Mouse (Mus musculus) bone marrow, adult 2 months (tissue): ENCODE results near the gene Negr1. TPM values are rescaled to one million over a fixed set of nuclear protein-coding genes. Genes with fewer than 3 reads are reported as not detected.
A peak's percentile ranks its signal among the peaks of the same experiment; 100 is the strongest.

Experiments used
- H3K27ac ChIP-seq: fragments of 200-500 bp; 2 replicates; pipeline ENCODE4 v1.5.1; 2012; ENCODE audit warnings: low read depth, mild to moderate bottlenecking, control low read depth, inconsistent platforms, low read length; ENCODE audit not compliant: control insufficient read depth, poor library complexity, insufficient read depth
- H3K4me1 ChIP-seq: fragments of 200-500 bp; 2 replicates; pipeline ENCODE4 v1.6.1; 2011; ENCODE audit warnings: low read length; ENCODE audit not compliant: control insufficient read depth, insufficient read depth
- H3K4me3 ChIP-seq: fragments of 200-500 bp; replicated peaks from 2 replicates; pipeline ENCODE3; 2011; ENCODE audit warnings: mild to moderate bottlenecking, low read depth, low read length, control low read depth; ENCODE audit not compliant: control insufficient read depth
- CTCF ChIP-seq: fragments of 200-500 bp; IDR thresholded peaks from 2 replicates; pipeline ENCODE4 v1.5.1; 2011; ENCODE audit warnings: low read length, control low read depth; ENCODE audit not compliant: control insufficient read depth, insufficient read depth
- POLR2A ChIP-seq: fragments of 200-500 bp; IDR thresholded peaks from 2 replicates; pipeline ENCODE4 v1.6.1; 2011; ENCODE audit warnings: low read depth, mild to moderate bottlenecking, control low read depth, low read length, borderline replicate concordance; ENCODE audit not compliant: control insufficient read depth
- WGBS: fragments of 180-500 bp; shearing (Covaris S2); methylation state at CpG from one replicate; pipeline ENCODE4 v1.1.7; 2018; 5-methylcytosine and 5-hydroxymethylcytosine counted together
- polyA plus RNA-seq: library from polyadenylated mRNA; stranded (reverse); fragments of >200 nt; gene quantifications from 2 replicates; pipeline ENCODE4 v1.2.4, GENCODE M21; 2011; ENCODE audit warnings: low replicate concordance; ENCODE audit not compliant: missing spikeins, insufficient read depth, insufficient read length

Negr1 gene
- polyA plus RNA-seq, 1 experiment = 1.8 TPM

DNA sequence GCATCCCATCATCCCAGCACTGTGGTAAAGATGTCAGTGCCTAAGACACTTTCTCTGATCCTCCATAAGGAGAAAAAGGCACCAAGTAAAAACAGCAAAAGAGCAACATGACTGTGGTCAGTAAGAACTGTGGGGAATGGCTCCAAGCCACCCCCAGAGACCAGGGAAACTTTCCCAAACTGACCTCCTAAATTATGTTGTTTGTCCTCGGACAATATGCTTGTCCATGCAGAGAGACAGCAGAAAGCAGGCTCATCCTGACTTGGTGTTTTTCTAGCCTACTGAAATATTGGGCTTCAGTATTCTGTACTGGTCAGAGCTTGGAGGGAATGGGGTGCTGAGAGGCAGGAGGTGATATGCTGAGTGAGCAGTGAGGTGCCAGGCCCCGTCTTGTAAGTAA, 647.8 kb downstream of the Negr1 start:
- Histone ChIP-seq H3K4me1 (no peaks in the 10 kb centered on the region), H3K27ac (no peak overlapping the region), H3K4me3 (no peak overlapping the region)
- WGBS = 64% methylated on average over 2 of the region's 2 CpGs
- no peak for TF ChIP-seq CTCF
- TF ChIP-seq POLR2A = no peak

GRCm38 (mm10) chr3:157215937-157216719, 654.5 kb downstream of the Negr1 start:
- Histone ChIP-seq H3K27ac (no peak overlapping the region), H3K4me3 (no peak overlapping the region), H3K4me1 (no peaks in the 10 kb centered on the region)
- TF ChIP-seq POLR2A (no peak), CTCF (no peak)
- 78% methylated on average over 5 of the region's 5 CpGs for WGBS

DNA sequence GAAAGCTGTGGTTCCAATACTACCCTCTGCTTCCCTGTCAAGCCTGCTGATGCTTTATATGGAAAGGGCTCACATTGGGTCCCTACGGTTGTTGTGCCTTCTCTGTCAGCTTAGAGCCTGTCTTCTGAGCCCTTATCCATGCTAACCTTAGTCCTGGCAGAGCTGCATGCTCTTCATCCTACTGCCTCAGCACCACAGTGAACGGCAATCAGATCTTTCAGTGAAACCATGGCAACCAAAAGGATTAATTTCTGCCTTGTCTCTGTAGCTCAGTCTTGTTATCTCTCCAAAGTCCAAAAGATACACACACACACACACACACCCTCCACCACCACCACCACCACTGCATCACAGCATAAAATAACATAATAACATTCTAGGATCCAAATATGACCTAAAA, 656.2 kb downstream of the Negr1 start:
- WGBS = 71% methylated on average over 2 of the region's 2 CpGs
- no peak overlapping the region for H3K27ac ChIP-seq
- TF ChIP-seq CTCF (no peak), POLR2A (no peak)
- no peaks in the 10 kb centered on the region for H3K4me1 ChIP-seq
- H3K4me3 ChIP-seq = no peak overlapping the region

GRCm38 (mm10) chr3:157224920-157225319, 663.3 kb downstream of the Negr1 start:
- no peak overlapping the region for H3K27ac ChIP-seq
- WGBS = 69% methylated on average over 4 of the region's 4 CpGs
- TF ChIP-seq POLR2A (no peak), CTCF (no peak)
- no peak overlapping the region for H3K4me3 ChIP-seq
- no peaks in the 10 kb centered on the region for H3K4me1 ChIP-seq

DNA sequence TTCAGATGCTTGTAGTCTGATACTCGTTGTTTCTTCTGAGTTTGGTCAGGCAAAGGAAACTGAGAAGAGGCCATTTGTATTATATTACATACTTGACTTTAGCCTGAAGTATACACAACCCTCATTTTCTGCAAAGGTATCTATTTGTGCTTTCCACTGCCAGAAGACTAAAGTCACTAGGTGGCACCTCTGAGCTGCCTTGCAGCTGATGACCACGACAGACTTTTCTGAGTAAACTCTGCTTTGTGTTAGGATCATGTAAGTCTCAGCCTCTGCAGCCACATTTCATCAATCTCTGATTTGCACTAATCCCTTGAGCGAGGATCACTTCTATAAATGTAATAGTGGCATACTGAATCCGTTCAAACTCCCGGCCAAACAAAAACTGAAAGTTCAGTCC, 671.1 kb downstream of the Negr1 start:
- TF ChIP-seq POLR2A (no peak), CTCF (0 out of 2 replicates have a peak, but pooled peaks have one; percentile 9)
- WGBS = 32% methylated on average over 5 of the region's 5 CpGs
- no peak overlapping the region for H3K4me3 ChIP-seq
- H3K27ac ChIP-seq = no peak overlapping the region
- no peaks in the 10 kb centered on the region for H3K4me1 ChIP-seq

DNA sequence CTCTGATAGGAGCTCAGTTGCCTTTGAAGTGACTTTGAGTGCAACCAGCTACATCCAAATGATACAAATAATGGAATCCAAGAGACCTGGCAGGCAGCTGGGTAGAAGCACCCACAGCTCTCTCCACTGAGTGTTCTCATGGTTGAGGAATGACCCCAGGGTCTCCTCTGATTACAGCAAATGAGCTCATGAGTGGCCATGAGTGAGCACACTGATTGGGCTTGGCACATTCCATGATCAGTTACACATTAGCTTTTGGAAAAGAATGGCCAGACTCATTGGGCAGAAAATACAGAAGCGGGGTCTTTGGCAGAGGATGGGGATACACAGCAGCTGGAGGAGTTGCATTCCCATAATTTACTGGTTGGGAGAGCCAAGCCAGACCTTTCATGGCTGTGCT, 678.6 kb downstream of the Negr1 start:
- no peak overlapping the region for H3K4me3 ChIP-seq
- H3K4me1 ChIP-seq = no peaks in the 10 kb centered on the region
- 81% methylated on average over 1 of the region's 1 CpGs for WGBS
- no peak overlapping the region for H3K27ac ChIP-seq
- TF ChIP-seq CTCF (no peak), POLR2A (no peak)

- 21% methylated on average over 1 of the region's 1 CpGs for WGBS
- Histone ChIP-seq H3K4me3 (no peak overlapping the region), H3K4me1 (no peaks in the 10 kb centered on the region), H3K27ac (no peak overlapping the region)
- TF ChIP-seq POLR2A = no peak
- no peak for TF ChIP-seq CTCF
Observed at GRCm38 (mm10) chr3:157255446-157255845, 693.9 kb downstream of the Negr1 start.

GRCm38 (mm10) chr3:157255863-157256262, 694.3 kb downstream of the Negr1 start:
- no peak overlapping the region for H3K4me3 ChIP-seq
- no peaks in the 10 kb centered on the region for H3K4me1 ChIP-seq
- TF ChIP-seq POLR2A (no peak), CTCF (no peak)
- 61% methylated on average over 3 of the region's 3 CpGs for WGBS
- no peak overlapping the region for H3K27ac ChIP-seq

DNA sequence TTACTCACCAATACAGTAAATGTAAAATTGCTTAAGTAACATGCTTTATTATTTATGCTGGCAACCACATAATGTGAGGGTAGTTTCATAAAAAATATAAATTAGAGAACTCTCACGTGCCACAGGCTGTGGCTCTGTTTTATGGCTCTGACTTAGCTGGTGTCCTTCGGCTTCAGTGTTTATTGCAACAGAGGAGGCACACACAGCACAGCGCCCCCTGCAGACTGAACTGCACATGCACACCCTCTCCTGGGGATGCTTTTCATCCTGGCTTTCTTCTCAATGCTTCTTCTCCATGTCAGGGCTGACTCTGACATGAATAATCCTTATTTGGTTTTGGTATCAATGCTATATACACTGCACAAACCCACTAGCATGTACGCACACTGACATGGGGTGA, 707.1 kb downstream of the Negr1 start:
- no peaks in the 10 kb centered on the region for H3K4me1 ChIP-seq
- WGBS = 65% methylated on average over 4 of the region's 4 CpGs
- no peak for TF ChIP-seq CTCF
- no peak for TF ChIP-seq POLR2A
- H3K4me3 ChIP-seq = no peak overlapping the region
- no peak overlapping the region for H3K27ac ChIP-seq
